Mouse (Mus musculus) small intestine, adult 2 months (tissue): ENCODE data around the gene Smyd2.

Experiments
- CTCF ChIP-seq: fragments of 200-500 bp; IDR thresholded peaks from 2 replicates; pipeline ENCODE4 v1.5.1; 2012; ENCODE audit warnings: low read depth, mild to moderate bottlenecking, control low read depth, inconsistent platforms, low read length, moderate library complexity, mixed read lengths; ENCODE audit not compliant: insufficient replicate concordance, insufficient read length; ENCODE audit errors: extremely low read depth
- POLR2A ChIP-seq: fragments of 200-500 bp; IDR thresholded peaks from 2 replicates; pipeline ENCODE4 v1.6.1; 2012; ENCODE audit warnings: low read depth, mild to moderate bottlenecking, control low read depth, inconsistent platforms, low read length, moderate library complexity

DNA sequence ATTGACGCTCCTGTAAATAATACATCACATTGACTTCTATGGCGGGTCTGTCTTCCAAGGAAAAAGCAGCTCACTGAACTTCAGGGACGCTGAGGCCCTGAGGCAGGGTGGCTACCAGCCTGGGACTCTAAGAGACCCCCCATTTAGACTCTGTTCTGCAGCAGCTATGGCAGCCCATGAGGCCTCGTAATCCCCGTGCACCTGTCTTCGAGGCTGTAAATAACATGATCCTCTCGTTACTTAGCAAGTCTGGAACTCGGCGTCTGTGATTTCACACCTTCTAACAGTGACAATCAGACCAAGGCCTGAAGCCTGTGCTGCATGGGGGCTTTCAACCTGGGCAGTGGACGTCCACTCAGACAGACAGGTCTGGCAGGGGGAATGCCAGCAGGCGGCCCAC lies 19.0 kb downstream of the Smyd2 start:
- TF ChIP-seq POLR2A (no peak), CTCF (no peak)
